Mouse (Mus musculus) lung, postnatal 0 days (tissue): ENCODE measurements around the gene Stx7.

Source experiments
- CTCF ChIP-seq: IDR thresholded peaks from 2 replicates; pipeline ENCODE4 v1.5.1; 2016; ENCODE audit warnings: antibody characterized with exemption, mild to moderate bottlenecking
- EP300 ChIP-seq: IDR thresholded peaks from 2 replicates; pipeline ENCODE4 v1.6.1; 2016; ENCODE audit warnings: antibody characterized with exemption, mild to moderate bottlenecking, control low read depth

DNA sequence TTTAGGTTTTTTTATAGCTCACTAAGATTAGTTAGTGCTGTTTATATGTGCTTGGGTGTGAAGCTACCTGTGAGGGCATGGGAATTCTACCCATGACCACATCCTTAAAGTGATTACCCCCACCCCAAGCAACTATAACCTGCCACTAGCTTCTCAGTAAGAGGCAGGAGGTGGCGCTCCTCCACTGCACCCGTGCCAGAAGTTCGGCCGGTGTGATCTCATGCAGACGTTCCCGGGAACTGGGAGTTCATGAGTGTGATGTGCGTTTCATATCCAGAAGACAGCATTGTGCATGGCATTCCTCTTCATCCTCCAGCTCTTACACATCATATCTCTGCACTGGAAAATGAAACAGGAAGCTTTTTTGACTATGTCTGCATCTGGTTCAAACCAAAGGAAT is 41.3 kb downstream of the Stx7 start:
- TF ChIP-seq CTCF (peak; percentile 39; the same call in 1 of the 2 replicates), EP300 (no peak)
